Mouse (Mus musculus): ENCODE measurements around the gene Fabp2. TPM values are rescaled to one million over a fixed set of nuclear protein-coding genes. Genes with fewer than 3 reads are reported as not detected.

The Fabp2 gene
- polyA plus RNA-seq (2015; fragmentation: Nextera tagmentation; extraction: Ambion mirVana) = 7.0 and 8.6 TPM in 2 replicates

GRCm38 (mm10) chr3:122894772-122895171, at the start of gene Fabp2:
Gene Fabp2, plus strand, starts transcription at chr3:122895072.
- H3K4me2 ChIP-seq = no peak within 1 kb of the TSS
- H3K36me3 ChIP-seq (replicated peaks) = no peaks in the 10 kb centered on the region
- 66% methylated on average over 3 of the region's 3 CpGs for WGBS (ENCODE audit: insufficient replicate concordance)
- H3K4me1 ChIP-seq (replicated peaks) = no peaks in the 10 kb centered on the region
- no peak within 1 kb of the TSS for H3K27ac ChIP-seq (replicated peaks)
- no peaks in the 10 kb centered on the region for H3K27me3 ChIP-seq
- ATAC-seq (ENCODE audit: insufficient read depth) = no peak
- no peaks in the 10 kb centered on the region for H3K9me3 ChIP-seq (replicated peaks)
- no peak within 1 kb of the TSS for H3K9ac ChIP-seq
- no peak within 1 kb of the TSS for H3K4me3 ChIP-seq (replicated peaks)

- Histone ChIP-seq H3K36me3 (replicated peaks) (no peaks in the 10 kb centered on the region), H3K4me2 (no peak overlapping the region), H3K9ac (no peak overlapping the region), H3K27ac (replicated peaks) (no peak overlapping the region), H3K4me3 (replicated peaks) (no peak overlapping the region), H3K27me3 (no peaks in the 10 kb centered on the region), H3K4me1 (replicated peaks) (no peaks in the 10 kb centered on the region), H3K9me3 (replicated peaks) (no peaks in the 10 kb centered on the region)
- no peak for ATAC-seq (ENCODE audit: insufficient read depth)
- WGBS (ENCODE audit: insufficient replicate concordance) = 36% methylated on average over 5 of the region's 5 CpGs
These were observed 46.4 kb upstream of the Fabp2 start for GRCm38 (mm10) chr3:122848410-122849034.

GRCm38 (mm10) chr3:122855149-122855548, 39.7 kb upstream of the Fabp2 start:
- H3K27ac ChIP-seq (replicated peaks) = no peak overlapping the region
- H3K4me3 ChIP-seq (replicated peaks) = no peak overlapping the region
- H3K9me3 ChIP-seq (replicated peaks) = no peaks in the 10 kb centered on the region
- no peak for ATAC-seq (ENCODE audit: insufficient read depth)
- no peak overlapping the region for H3K9ac ChIP-seq
- WGBS (ENCODE audit: insufficient replicate concordance) = 58% methylated on average over 11 of the region's 11 CpGs
- no peak overlapping the region for H3K4me2 ChIP-seq
- no peaks in the 10 kb centered on the region for H3K4me1 ChIP-seq (replicated peaks)
- no peaks in the 10 kb centered on the region for H3K36me3 ChIP-seq (replicated peaks)
- no peaks in the 10 kb centered on the region for H3K27me3 ChIP-seq

- no peak overlapping the region for H3K9ac ChIP-seq
- no peaks in the 10 kb centered on the region for H3K4me1 ChIP-seq (replicated peaks)
- H3K9me3 ChIP-seq (replicated peaks) = no peaks in the 10 kb centered on the region
- H3K27me3 ChIP-seq = no peaks in the 10 kb centered on the region
- no peak overlapping the region for H3K27ac ChIP-seq (replicated peaks)
- no peaks in the 10 kb centered on the region for H3K36me3 ChIP-seq (replicated peaks)
- 50% methylated on average over 2 of the region's 2 CpGs for WGBS (ENCODE audit: insufficient replicate concordance)
- no peak overlapping the region for H3K4me2 ChIP-seq
- H3K4me3 ChIP-seq (replicated peaks) = no peak overlapping the region
- ATAC-seq (ENCODE audit: insufficient read depth) = no peak
These were observed 35.0 kb upstream of the Fabp2 start for GRCm38 (mm10) chr3:122859829-122860228.

GRCm38 (mm10) chr3:122860573-122861498, 34.0 kb upstream of the Fabp2 start:
- Histone ChIP-seq H3K27me3 (no peaks in the 10 kb centered on the region), H3K36me3 (replicated peaks) (no peaks in the 10 kb centered on the region), H3K27ac (replicated peaks) (no peak overlapping the region), H3K4me2 (no peak overlapping the region), H3K9me3 (replicated peaks) (no peaks in the 10 kb centered on the region), H3K4me1 (replicated peaks) (no peaks in the 10 kb centered on the region), H3K9ac (no peak overlapping the region), H3K4me3 (replicated peaks) (no peak overlapping the region)
- ATAC-seq (ENCODE audit: insufficient read depth) = no peak
- WGBS (ENCODE audit: insufficient replicate concordance) = 69% methylated on average over 12 of the region's 12 CpGs

DNA sequence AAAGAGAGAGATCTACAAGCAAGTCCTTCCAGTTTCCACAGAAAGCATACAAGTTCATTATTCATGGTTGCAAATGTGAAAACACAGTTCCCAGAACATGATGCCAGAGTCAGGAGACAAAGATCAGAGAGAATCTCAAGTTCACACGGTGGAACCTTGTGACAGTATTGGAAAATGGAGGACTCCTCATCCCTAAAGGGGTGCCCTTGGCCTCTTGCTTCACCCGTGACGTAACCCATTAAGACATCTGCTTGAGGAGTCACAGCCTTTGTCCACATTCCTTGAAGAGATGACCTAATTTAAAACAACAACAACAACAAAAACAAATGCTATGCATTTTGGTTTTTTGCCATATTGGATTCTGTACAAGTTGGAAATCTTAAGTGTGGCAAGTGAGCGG, 29.8 kb upstream of the Fabp2 start:
- Histone ChIP-seq H3K27me3 (no peaks in the 10 kb centered on the region), H3K36me3 (replicated peaks) (no peaks in the 10 kb centered on the region), H3K9me3 (replicated peaks) (no peaks in the 10 kb centered on the region), H3K4me3 (replicated peaks) (no peak overlapping the region), H3K9ac (no peak overlapping the region), H3K4me1 (replicated peaks) (no peaks in the 10 kb centered on the region), H3K27ac (replicated peaks) (no peak overlapping the region), H3K4me2 (no peak overlapping the region)
- no peak for ATAC-seq (ENCODE audit: insufficient read depth)
- 69% methylated on average over 4 of the region's 4 CpGs for WGBS (ENCODE audit: insufficient replicate concordance)

DNA sequence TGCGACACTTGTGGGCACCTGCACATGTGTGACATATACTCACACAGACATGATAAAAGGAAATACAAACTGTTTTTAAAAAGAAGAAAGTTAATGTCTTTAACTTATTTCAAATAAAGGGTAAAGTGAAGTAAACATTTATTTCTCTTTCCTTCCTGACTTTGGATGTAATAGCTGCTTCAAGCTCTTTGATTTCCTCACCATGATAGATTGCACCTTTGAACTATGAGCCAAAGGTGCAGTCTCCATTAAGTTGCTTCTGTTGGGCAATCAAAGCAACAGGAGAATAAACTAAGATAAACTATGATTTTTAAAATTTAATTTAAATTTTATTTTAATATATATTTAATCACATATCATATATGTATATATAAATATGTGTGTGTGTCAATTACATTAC, 26.6 kb upstream of the Fabp2 start:
- H3K4me3 ChIP-seq (replicated peaks) = no peak overlapping the region
- H3K4me1 ChIP-seq (replicated peaks) = no peaks in the 10 kb centered on the region
- H3K36me3 ChIP-seq (replicated peaks) = no peaks in the 10 kb centered on the region
- no peak for ATAC-seq (ENCODE audit: insufficient read depth)
- no peak overlapping the region for H3K4me2 ChIP-seq
- H3K9ac ChIP-seq = no peak overlapping the region
- H3K27ac ChIP-seq (replicated peaks) = no peak overlapping the region
- no peaks in the 10 kb centered on the region for H3K27me3 ChIP-seq
- WGBS (ENCODE audit: insufficient replicate concordance) = 90% methylated on average over 1 of the region's 1 CpGs
- H3K9me3 ChIP-seq (replicated peaks) = no peaks in the 10 kb centered on the region

DNA sequence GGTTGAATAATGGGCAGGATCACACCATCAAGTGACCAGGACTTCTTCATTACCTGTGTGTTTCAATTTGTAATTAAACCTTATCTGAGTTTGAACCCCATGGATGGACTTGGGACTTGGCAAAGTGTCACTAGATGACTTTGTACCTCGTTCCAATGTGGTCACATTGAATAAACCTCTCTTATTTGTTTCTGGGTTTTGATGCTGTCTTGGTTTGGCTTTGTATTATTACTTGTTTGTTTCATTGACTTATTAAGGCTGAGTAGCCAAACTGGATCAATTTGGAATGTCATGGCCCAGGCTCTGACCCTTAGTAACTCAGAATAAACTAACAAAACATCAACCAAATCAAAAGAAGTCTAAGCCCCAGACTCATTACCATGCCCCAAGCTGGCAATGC, 23.3 kb upstream of the Fabp2 start:
- Histone ChIP-seq H3K36me3 (replicated peaks) (no peaks in the 10 kb centered on the region), H3K9ac (no peak overlapping the region), H3K4me2 (no peak overlapping the region), H3K4me3 (replicated peaks) (no peak overlapping the region), H3K9me3 (replicated peaks) (no peaks in the 10 kb centered on the region), H3K27me3 (no peaks in the 10 kb centered on the region), H3K27ac (replicated peaks) (no peak overlapping the region), H3K4me1 (replicated peaks) (no peaks in the 10 kb centered on the region)
- ATAC-seq (ENCODE audit: insufficient read depth) = no peak
- 42% methylated on average over 1 of the region's 1 CpGs for WGBS (ENCODE audit: insufficient replicate concordance)

DNA sequence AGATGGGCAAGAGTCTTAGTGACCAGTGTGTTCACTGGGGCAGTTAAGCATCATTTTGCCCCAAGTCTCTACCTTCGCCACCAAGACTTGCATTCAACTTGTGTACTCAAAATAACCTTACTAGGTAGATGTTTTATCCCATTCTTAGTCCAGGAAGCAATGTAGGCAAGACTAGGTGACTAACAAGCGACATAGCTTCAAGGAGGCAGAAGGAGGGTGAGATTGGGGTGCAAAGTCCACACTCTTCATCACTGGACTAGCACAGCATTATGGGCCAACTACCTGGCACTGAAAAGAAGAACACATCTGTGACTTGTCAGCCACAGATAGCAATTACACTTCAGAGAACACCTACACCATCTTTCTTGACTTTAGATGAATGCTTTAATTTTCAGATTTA, 18.0 kb upstream of the Fabp2 start:
- no peak overlapping the region for H3K4me3 ChIP-seq (replicated peaks)
- 52% methylated on average over 2 of the region's 2 CpGs for WGBS (ENCODE audit: insufficient replicate concordance)
- H3K27ac ChIP-seq (replicated peaks) = no peak overlapping the region
- H3K9me3 ChIP-seq (replicated peaks) = no peaks in the 10 kb centered on the region
- no peaks in the 10 kb centered on the region for H3K36me3 ChIP-seq (replicated peaks)
- H3K9ac ChIP-seq = no peak overlapping the region
- H3K4me1 ChIP-seq (replicated peaks) = no peaks in the 10 kb centered on the region
- H3K4me2 ChIP-seq = no peak overlapping the region
- H3K27me3 ChIP-seq = no peaks in the 10 kb centered on the region
- ATAC-seq (ENCODE audit: insufficient read depth) = no peak

DNA sequence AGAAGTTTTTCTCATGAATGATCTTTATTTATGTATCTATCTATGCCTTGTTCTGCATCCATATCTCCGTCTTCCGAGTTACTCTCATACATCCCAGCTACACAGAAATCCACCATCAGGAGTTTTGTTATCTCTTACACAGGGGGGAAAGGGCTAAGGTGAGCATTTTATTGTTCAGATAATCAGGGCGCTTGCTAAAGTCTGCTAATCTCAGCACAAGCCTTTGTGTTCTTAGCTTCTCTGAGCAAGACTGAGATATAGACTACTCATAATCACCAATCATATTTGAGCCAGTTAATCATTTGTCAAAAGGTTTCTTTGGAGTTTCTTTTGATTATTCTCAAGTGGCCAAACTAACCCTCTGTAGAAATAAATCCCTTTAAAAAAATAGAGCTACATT, 17.3 kb upstream of the Fabp2 start:
- Histone ChIP-seq H3K27me3 (no peaks in the 10 kb centered on the region), H3K36me3 (replicated peaks) (no peaks in the 10 kb centered on the region), H3K4me1 (replicated peaks) (no peaks in the 10 kb centered on the region), H3K4me2 (no peak overlapping the region), H3K9me3 (replicated peaks) (no peaks in the 10 kb centered on the region), H3K4me3 (replicated peaks) (no peak overlapping the region), H3K9ac (no peak overlapping the region), H3K27ac (replicated peaks) (no peak overlapping the region)
- 69% methylated on average over 3 of the region's 3 CpGs for WGBS (ENCODE audit: insufficient replicate concordance)
- no peak for ATAC-seq (ENCODE audit: insufficient read depth)

- H3K4me2 ChIP-seq = no peak overlapping the region
- H3K36me3 ChIP-seq (replicated peaks) = no peaks in the 10 kb centered on the region
- H3K4me1 ChIP-seq (replicated peaks) = no peaks in the 10 kb centered on the region
- no peak overlapping the region for H3K9ac ChIP-seq
- H3K27me3 ChIP-seq = no peaks in the 10 kb centered on the region
- no peaks in the 10 kb centered on the region for H3K9me3 ChIP-seq (replicated peaks)
- no peak overlapping the region for H3K27ac ChIP-seq (replicated peaks)
- H3K4me3 ChIP-seq (replicated peaks) = no peak overlapping the region
- WGBS (ENCODE audit: insufficient replicate concordance) = 75% methylated on average over 8 of the region's 8 CpGs
- no peak for ATAC-seq (ENCODE audit: insufficient read depth)
These were observed 16.1 kb upstream of the Fabp2 start for GRCm38 (mm10) chr3:122878705-122879315.

Measured in liver, embryonic 15.5 days (tissue).